Mouse (Mus musculus): ENCODE data around the gene Cdh8. TPM values are rescaled to one million over a fixed set of nuclear protein-coding genes. Genes with fewer than 3 reads are reported as not detected.

Cdh8 gene
- polyA plus RNA-seq, 1 experiment from 2014 or later: 0.90 TPM

DNA sequence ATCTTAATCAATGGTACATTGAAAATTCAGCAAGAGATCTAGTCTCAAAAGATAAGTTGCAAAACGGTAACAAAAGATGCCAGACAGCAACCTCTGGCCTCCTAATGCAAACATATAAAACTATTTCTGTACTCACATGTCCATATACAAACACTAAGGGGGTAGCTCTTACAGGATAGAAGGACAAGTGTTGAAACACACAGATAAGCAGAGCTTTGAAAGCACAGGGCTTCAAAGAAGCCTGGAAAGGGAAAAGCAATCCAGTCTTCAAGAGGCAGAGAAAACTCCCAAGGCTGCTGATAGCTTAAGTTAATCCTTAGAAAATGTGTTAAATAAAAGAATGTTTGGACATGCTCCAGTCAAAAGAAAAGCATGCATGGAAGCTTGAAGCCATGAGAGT, 77.0 kb downstream of the Cdh8 start:
- H3K36me3 ChIP-seq (ENCODE audit: control insufficient read depth, insufficient read depth, low read length): no peaks in the 10 kb centered on the region
- H3K4me1 ChIP-seq (ENCODE audit: control insufficient read depth, insufficient read depth, low read length): no peaks in the 10 kb centered on the region
- H3K9me3 ChIP-seq (replicated peaks; ENCODE audit: control insufficient read depth, low read length): no peaks in the 10 kb centered on the region
- H3K27ac ChIP-seq (ENCODE audit: low read depth, low read length): no peak overlapping the region
- ATAC-seq (replicated peaks; ENCODE audit: insufficient number of reproducible peaks, low FRiP score, low TSS enrichment): no peak
- H3K27me3 ChIP-seq (ENCODE audit: control insufficient read depth, insufficient read depth, low read length): no peaks in the 10 kb centered on the region
- no peak overlapping the region for H3K4me3 ChIP-seq (ENCODE audit: low read depth, low read length)
- H3K9ac ChIP-seq (ENCODE audit: low read depth, low read length): no peak overlapping the region
- WGBS (ENCODE audit: insufficient replicate concordance): 23% methylated on average over 1 of the region's 1 CpGs
- H3K4me2 ChIP-seq: no peak overlapping the region

DNA sequence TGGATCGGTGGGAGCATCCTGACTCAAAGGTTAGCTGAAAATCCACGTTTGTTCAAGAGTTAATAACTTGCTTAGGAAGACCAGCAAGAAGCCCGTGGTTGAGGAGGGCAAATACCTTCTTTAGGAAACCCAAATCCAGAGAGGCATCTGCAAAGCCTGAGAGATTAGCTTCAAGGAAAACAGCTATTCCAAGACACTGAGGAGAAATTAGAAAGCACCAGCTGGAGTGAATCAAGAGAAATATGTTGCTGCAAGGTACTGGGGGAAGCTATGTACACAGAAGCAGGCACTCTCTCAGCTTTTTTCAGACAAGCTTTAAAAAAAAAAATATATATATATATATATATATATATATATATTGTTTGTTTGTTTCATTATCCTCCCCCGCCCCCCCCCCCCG, 88.7 kb downstream of the Cdh8 start:
- no peaks in the 10 kb centered on the region for H3K27me3 ChIP-seq (ENCODE audit: control insufficient read depth, insufficient read depth, low read length)
- no peak for ATAC-seq (replicated peaks; ENCODE audit: insufficient number of reproducible peaks, low FRiP score, low TSS enrichment)
- no peak overlapping the region for H3K9ac ChIP-seq (ENCODE audit: low read depth, low read length)
- WGBS (ENCODE audit: insufficient replicate concordance): 67% methylated on average over 5 of the region's 5 CpGs
- no peaks in the 10 kb centered on the region for H3K4me1 ChIP-seq (ENCODE audit: control insufficient read depth, insufficient read depth, low read length)
- H3K36me3 ChIP-seq (ENCODE audit: control insufficient read depth, insufficient read depth, low read length): no peaks in the 10 kb centered on the region
- H3K4me3 ChIP-seq (ENCODE audit: low read depth, low read length): no peak overlapping the region
- no peak overlapping the region for H3K4me2 ChIP-seq
- H3K27ac ChIP-seq (ENCODE audit: low read depth, low read length): no peak overlapping the region
- no peaks in the 10 kb centered on the region for H3K9me3 ChIP-seq (replicated peaks; ENCODE audit: control insufficient read depth, low read length)

GRCm38 (mm10) chr8:99314561-99314960, 101.7 kb downstream of the Cdh8 start:
- H3K36me3 ChIP-seq (ENCODE audit: control insufficient read depth, insufficient read depth, low read length): no peaks in the 10 kb centered on the region
- 85% methylated on average over 2 of the region's 2 CpGs for WGBS (ENCODE audit: insufficient replicate concordance)
- no peak overlapping the region for H3K4me3 ChIP-seq (ENCODE audit: low read depth, low read length)
- no peak for ATAC-seq (replicated peaks; ENCODE audit: insufficient number of reproducible peaks, low FRiP score, low TSS enrichment)
- no peak overlapping the region for H3K9ac ChIP-seq (ENCODE audit: low read depth, low read length)
- no peaks in the 10 kb centered on the region for H3K9me3 ChIP-seq (replicated peaks; ENCODE audit: control insufficient read depth, low read length)
- no peak overlapping the region for H3K27ac ChIP-seq (ENCODE audit: low read depth, low read length)
- H3K4me2 ChIP-seq: no peak overlapping the region
- H3K27me3 ChIP-seq (ENCODE audit: control insufficient read depth, insufficient read depth, low read length): no peaks in the 10 kb centered on the region
- no peaks in the 10 kb centered on the region for H3K4me1 ChIP-seq (ENCODE audit: control insufficient read depth, insufficient read depth, low read length)

DNA sequence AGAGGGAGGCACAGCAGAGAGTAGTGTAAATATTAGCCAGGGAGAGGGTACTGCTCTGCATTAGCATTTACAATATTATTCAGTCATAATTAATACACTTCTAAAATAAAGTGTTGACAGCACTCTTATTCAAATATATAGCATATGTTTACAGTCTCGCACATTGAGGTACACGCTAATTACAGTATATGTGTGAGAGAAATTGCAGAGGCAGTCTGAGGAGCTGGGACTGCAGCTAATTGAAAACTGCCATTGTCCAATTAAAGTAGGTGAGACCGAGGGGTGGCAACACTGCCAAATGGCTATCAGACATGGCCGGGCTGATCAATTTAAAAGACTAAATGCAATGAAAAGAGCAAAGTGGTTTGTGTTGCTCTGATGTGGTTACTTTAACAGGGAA, 112.1 kb downstream of the Cdh8 start:
- 74% methylated on average over 4 of the region's 4 CpGs for WGBS (ENCODE audit: insufficient replicate concordance)
- no peak for ATAC-seq (replicated peaks; ENCODE audit: insufficient number of reproducible peaks, low FRiP score, low TSS enrichment)

GRCm38 (mm10) chr8:99290201-99290600, 126.1 kb downstream of the Cdh8 start:
- Histone ChIP-seq H3K27ac (ENCODE audit: low read depth, low read length) (no peak overlapping the region), H3K4me3 (ENCODE audit: low read depth, low read length) (no peak overlapping the region), H3K36me3 (ENCODE audit: control insufficient read depth, insufficient read depth, low read length) (no peaks in the 10 kb centered on the region), H3K4me1 (ENCODE audit: control insufficient read depth, insufficient read depth, low read length) (no peaks in the 10 kb centered on the region), H3K27me3 (ENCODE audit: control insufficient read depth, insufficient read depth, low read length) (no peaks in the 10 kb centered on the region), H3K9me3 (replicated peaks; ENCODE audit: control insufficient read depth, low read length) (no peaks in the 10 kb centered on the region), H3K9ac (ENCODE audit: low read depth, low read length) (no peak overlapping the region), H3K4me2 (no peak overlapping the region)
- ATAC-seq (replicated peaks; ENCODE audit: insufficient number of reproducible peaks, low FRiP score, low TSS enrichment): no peak
- WGBS (ENCODE audit: insufficient replicate concordance): 86% methylated on average over 1 of the region's 1 CpGs

More for the DNA sequence above, 112.1 kb downstream of the Cdh8 start:
- no peaks in the 10 kb centered on the region for H3K27me3 ChIP-seq (ENCODE audit: control insufficient read depth, insufficient read depth, low read length)
- no peak overlapping the region for H3K27ac ChIP-seq (ENCODE audit: low read depth, low read length)
- H3K9me3 ChIP-seq (replicated peaks; ENCODE audit: control insufficient read depth, low read length): no peaks in the 10 kb centered on the region
- H3K4me2 ChIP-seq: no peak overlapping the region
- H3K9ac ChIP-seq (ENCODE audit: low read depth, low read length): no peak overlapping the region
- H3K36me3 ChIP-seq (ENCODE audit: control insufficient read depth, insufficient read depth, low read length): no peaks in the 10 kb centered on the region
- no peaks in the 10 kb centered on the region for H3K4me1 ChIP-seq (ENCODE audit: control insufficient read depth, insufficient read depth, low read length)
- no peak overlapping the region for H3K4me3 ChIP-seq (ENCODE audit: low read depth, low read length)

GRCm38 (mm10) chr8:99285103-99285502, 131.2 kb downstream of the Cdh8 start:
- 91% methylated on average over 1 of the region's 1 CpGs for WGBS (ENCODE audit: insufficient replicate concordance)
- Histone ChIP-seq H3K4me2 (no peak overlapping the region), H3K9me3 (replicated peaks; ENCODE audit: control insufficient read depth, low read length) (no peaks in the 10 kb centered on the region), H3K4me3 (ENCODE audit: low read depth, low read length) (no peak overlapping the region), H3K9ac (ENCODE audit: low read depth, low read length) (no peak overlapping the region), H3K36me3 (ENCODE audit: control insufficient read depth, insufficient read depth, low read length) (no peaks in the 10 kb centered on the region), H3K4me1 (ENCODE audit: control insufficient read depth, insufficient read depth, low read length) (no peaks in the 10 kb centered on the region), H3K27me3 (ENCODE audit: control insufficient read depth, insufficient read depth, low read length) (no peaks in the 10 kb centered on the region), H3K27ac (ENCODE audit: low read depth, low read length) (no peak overlapping the region)
- ATAC-seq (replicated peaks; ENCODE audit: insufficient number of reproducible peaks, low FRiP score, low TSS enrichment): no peak

- Histone ChIP-seq H3K9me3 (replicated peaks; ENCODE audit: control insufficient read depth, low read length) (no peaks in the 10 kb centered on the region), H3K9ac (ENCODE audit: low read depth, low read length) (no peak overlapping the region), H3K4me1 (ENCODE audit: control insufficient read depth, insufficient read depth, low read length) (no peaks in the 10 kb centered on the region), H3K4me2 (no peak overlapping the region), H3K27ac (ENCODE audit: low read depth, low read length) (no peak overlapping the region), H3K4me3 (ENCODE audit: low read depth, low read length) (no peak overlapping the region), H3K27me3 (ENCODE audit: control insufficient read depth, insufficient read depth, low read length) (no peaks in the 10 kb centered on the region), H3K36me3 (ENCODE audit: control insufficient read depth, insufficient read depth, low read length) (no peaks in the 10 kb centered on the region)
- ATAC-seq (replicated peaks; ENCODE audit: insufficient number of reproducible peaks, low FRiP score, low TSS enrichment): no peak
Observed at GRCm38 (mm10) chr8:99280375-99280774, 135.9 kb downstream of the Cdh8 start.

GRCm38 (mm10) chr8:99267133-99267532, 149.1 kb downstream of the Cdh8 start:
- no peak overlapping the region for H3K27ac ChIP-seq (ENCODE audit: low read depth, low read length)
- no peaks in the 10 kb centered on the region for H3K27me3 ChIP-seq (ENCODE audit: control insufficient read depth, insufficient read depth, low read length)
- WGBS (ENCODE audit: insufficient replicate concordance): 60% methylated on average over 3 of the region's 3 CpGs
- no peaks in the 10 kb centered on the region for H3K9me3 ChIP-seq (replicated peaks; ENCODE audit: control insufficient read depth, low read length)
- H3K4me2 ChIP-seq: no peak overlapping the region
- no peaks in the 10 kb centered on the region for H3K36me3 ChIP-seq (ENCODE audit: control insufficient read depth, insufficient read depth, low read length)
- ATAC-seq (replicated peaks; ENCODE audit: insufficient number of reproducible peaks, low FRiP score, low TSS enrichment): no peak
- H3K4me1 ChIP-seq (ENCODE audit: control insufficient read depth, insufficient read depth, low read length): no peaks in the 10 kb centered on the region
- no peak overlapping the region for H3K9ac ChIP-seq (ENCODE audit: low read depth, low read length)
- no peak overlapping the region for H3K4me3 ChIP-seq (ENCODE audit: low read depth, low read length)

- Histone ChIP-seq H3K9ac (ENCODE audit: low read depth, low read length) (no peak overlapping the region), H3K4me3 (ENCODE audit: low read depth, low read length) (no peak overlapping the region), H3K36me3 (ENCODE audit: control insufficient read depth, insufficient read depth, low read length) (no peaks in the 10 kb centered on the region), H3K9me3 (replicated peaks; ENCODE audit: control insufficient read depth, low read length) (no peaks in the 10 kb centered on the region), H3K4me2 (no peak overlapping the region), H3K4me1 (ENCODE audit: control insufficient read depth, insufficient read depth, low read length) (no peaks in the 10 kb centered on the region), H3K27me3 (ENCODE audit: control insufficient read depth, insufficient read depth, low read length) (no peaks in the 10 kb centered on the region), H3K27ac (ENCODE audit: low read depth, low read length) (no peak overlapping the region)
- 78% methylated on average over 4 of the region's 4 CpGs for WGBS (ENCODE audit: insufficient replicate concordance)
- no peak for ATAC-seq (replicated peaks; ENCODE audit: insufficient number of reproducible peaks, low FRiP score, low TSS enrichment)
Observed at GRCm38 (mm10) chr8:99234372-99234771, 181.9 kb downstream of the Cdh8 start.

Data from heart, embryonic 11.5 days (tissue).